ENCODE assay signal across 12 mouse cellular contexts in genomic region chr2:105392514-105392913, GRCm38 (mm10).
"Had no signal": no experiment of that assay in that cellular context is flagged by ENCODE, and none has a peak within 500 bp of the region (broad histone marks: within the 10 kb centered on the region; RNA-seq: fewer than 3 reads in every experiment).

No protein-coding gene starts in this region.

- H3K9me3 ChIP-seq: limb, embryonic 12.5 days; liver, embryonic 15.5 days; megakaryocyte, embryonic 14.5 days; midbrain, embryonic 15.5 days; neural tube, embryonic 12.5 days had no signal

- DNase-seq: kidney, postnatal 25 days; lung, adult 2 months; lung, postnatal 14 days had no signal

- H3K27ac ChIP-seq: layer of hippocampus, adult 2 months; limb, embryonic 12.5 days; liver, embryonic 15.5 days; macrophage; midbrain, embryonic 15.5 days; neural tube, embryonic 12.5 days; stomach, postnatal 0 days had no signal

- H3K4me2 ChIP-seq: limb, embryonic 12.5 days; liver, embryonic 15.5 days; midbrain, embryonic 11.5 days; midbrain, embryonic 15.5 days; neural tube, embryonic 12.5 days had no signal

- H3K4me3 ChIP-seq: layer of hippocampus, adult 2 months; limb, embryonic 12.5 days; liver, embryonic 15.5 days; megakaryocyte, embryonic 14.5 days; midbrain, embryonic 15.5 days; neural tube, embryonic 12.5 days had no signal

- H3K27me3 ChIP-seq: limb, embryonic 12.5 days; liver, embryonic 15.5 days; midbrain, embryonic 15.5 days; neural tube, embryonic 12.5 days had no signal

- H3K36me3 ChIP-seq: midbrain, embryonic 15.5 days had no signal

- H3K9ac ChIP-seq: limb, embryonic 12.5 days; liver, embryonic 15.5 days; midbrain, embryonic 15.5 days; neural tube, embryonic 12.5 days had no signal
